Mouse (Mus musculus) limb, embryonic 14.5 days (tissue): ENCODE measurements around the gene Lix1l. TPM values are rescaled to one million over a fixed set of nuclear protein-coding genes. Genes with fewer than 3 reads are reported as not detected.

Source experiments
- ATAC-seq: fragments of 200-750 bp; cut with Nextera tagmentation; 2 replicates; pipeline ENCODE4 v1.8.0; 2017; ENCODE audit warnings: low read depth, moderate number of reproducible peaks, moderate TSS enrichment; ENCODE audit not compliant: low FRiP score
- DNase-seq: peaks from one replicate; pipeline ENCODE4 v3.0.0-alpha.2; 2015; ENCODE audit warnings: low spot score
- H3K27ac ChIP-seq: fragments of 300-500 bp; sonication (generic); replicated peaks from 2 replicates; pipeline ENCODE4 v1.5.1; 2014; ENCODE audit warnings: low read depth, mild to moderate bottlenecking, low read length, moderate library complexity, mixed read lengths
- H3K27me3 ChIP-seq: fragments of 300-500 bp; sonication (generic); 2 replicates; pipeline ENCODE4 v1.6.1; 2014; ENCODE audit warnings: low read length, mixed read lengths; ENCODE audit not compliant: control insufficient read depth, insufficient read depth
- H3K36me3 ChIP-seq: fragments of 300-500 bp; sonication (generic); 2 replicates; pipeline ENCODE4 v1.6.1; 2014; ENCODE audit warnings: mild to moderate bottlenecking, low read length, moderate library complexity, mixed read lengths; ENCODE audit not compliant: control insufficient read depth, insufficient read depth
- H3K4me1 ChIP-seq: fragments of 300-500 bp; sonication (generic); 2 replicates; pipeline ENCODE4 v1.6.1; 2014; ENCODE audit warnings: antibody characterized with exemption, low read length, mixed read lengths; ENCODE audit not compliant: control insufficient read depth, insufficient read depth
- H3K4me2 ChIP-seq: fragments of 300-500 bp; sonication (generic); replicated peaks from 2 replicates; pipeline ENCODE4 v1.6.1; 2014; ENCODE audit warnings: low read depth, mild to moderate bottlenecking, low read length, moderate library complexity; ENCODE audit not compliant: severe bottlenecking
- H3K4me3 ChIP-seq: fragments of 300-500 bp; sonication (generic); replicated peaks from 2 replicates; pipeline ENCODE4 v1.5.1; 2014; ENCODE audit warnings: low read length
- H3K9ac ChIP-seq: fragments of 300-500 bp; sonication (generic); 2 replicates; pipeline ENCODE4 v1.6.1; 2014; ENCODE audit warnings: mild to moderate bottlenecking, low read depth, low read length, moderate library complexity; ENCODE audit not compliant: severe bottlenecking
- H3K9me3 ChIP-seq: fragments of 300-500 bp; sonication (generic); 2 replicates; pipeline ENCODE4 v1.6.1; 2016; ENCODE audit warnings: low read length; ENCODE audit not compliant: control insufficient read depth
- POLR2A ChIP-seq: fragments of 200-500 bp; IDR thresholded peaks from 2 replicates; pipeline ENCODE4 v1.8.0; 2012; ENCODE audit warnings: inconsistent platforms, mild to moderate bottlenecking, moderate library complexity, borderline replicate concordance; ENCODE audit not compliant: insufficient read depth, insufficient read length; ENCODE audit errors: extremely low read depth
- WGBS: fragments of 180-500 bp; shearing (Covaris S2); extraction: QIAGEN DNeasy Blood & Tissue Kit; methylation state at CpG from one replicate; pipeline ENCODE4 v1.1.7; 2014; 5-methylcytosine and 5-hydroxymethylcytosine counted together
- polyA plus RNA-seq, 2 experiments: library from polyadenylated mRNA; depleted of rRNA in 1 of 2; stranded (reverse) in 1 of 2; unstranded in 1 of 2; fragments of >200 nt; fragmentation: Nextera tagmentation in 1 of 2; extraction: Ambion mirVana in 1 of 2; gene quantifications; 2 replicates each; pipeline versions ENCODE4 v1.2.1 to v1.2.3; 2012 to 2014

Lix1l gene
- polyA plus RNA-seq, 2 experiments = 8.9 to 84.2 TPM

DNA sequence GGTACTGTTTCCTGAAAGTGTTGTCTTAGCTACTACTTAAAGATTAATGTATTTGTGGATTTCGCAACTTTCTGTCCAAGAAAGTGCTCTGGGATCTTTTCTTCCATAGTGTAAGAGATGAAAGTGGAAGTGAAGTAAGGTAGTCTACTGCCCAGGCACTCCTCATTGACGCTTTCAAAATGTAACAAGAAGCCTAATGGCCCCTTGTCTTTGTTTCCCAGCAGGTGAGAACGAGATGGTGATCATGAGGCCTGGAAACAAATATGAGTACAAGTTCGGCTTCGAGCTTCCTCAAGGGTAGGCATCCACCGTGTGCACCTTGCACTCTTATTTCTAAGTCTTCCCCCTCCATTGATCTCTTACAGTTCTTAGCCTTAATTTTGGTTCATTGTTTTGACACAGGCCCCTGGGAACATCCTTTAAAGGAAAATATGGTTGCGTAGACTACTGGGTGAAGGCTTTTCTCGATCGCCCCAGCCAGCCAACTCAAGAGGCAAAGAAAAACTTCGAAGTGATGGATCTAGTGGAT, 42.2 kb upstream of the Lix1l start:
- Histone ChIP-seq H3K4me1 (peaks cover 39% of the 10 kb centered on the region), H3K27me3 (no peaks in the 10 kb centered on the region), H3K36me3 (peaks cover 25% of the 10 kb centered on the region), H3K4me2 (peak overlapping the region; percentile 79), H3K4me3 (peak overlapping the region; percentile 60), H3K9ac (peak overlapping the region; percentile 89), H3K27ac (peak overlapping the region; percentile 81), H3K9me3 (no peaks in the 10 kb centered on the region)
- ATAC-seq = no peak
- no peak for DNase-seq
- no peak for TF ChIP-seq POLR2A
- WGBS = 35% methylated on average over 10 of the region's 10 CpGs

DNA sequence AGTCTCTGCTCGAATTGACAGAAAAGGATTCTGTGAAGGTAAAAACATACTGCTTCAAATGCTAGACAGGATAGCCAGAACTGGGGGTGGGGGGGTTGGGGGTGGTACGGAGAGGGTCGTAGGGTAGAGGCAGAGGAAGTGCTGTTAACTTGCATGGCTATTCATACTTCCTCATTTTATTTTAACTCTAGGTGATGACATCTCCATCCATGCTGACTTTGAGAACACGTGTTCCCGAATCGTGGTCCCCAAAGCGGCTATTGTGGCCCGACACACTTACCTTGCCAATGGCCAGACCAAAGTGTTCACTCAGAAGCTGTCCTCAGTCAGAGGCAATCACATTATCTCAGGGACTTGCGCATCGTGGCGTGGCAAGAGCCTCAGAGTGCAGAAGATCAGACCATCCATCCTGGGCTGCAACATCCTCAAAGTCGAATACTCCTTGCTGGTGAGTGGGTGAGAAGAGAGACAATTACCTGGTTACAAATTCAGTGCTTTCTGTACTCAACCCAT, 41.5 kb upstream of the Lix1l start:
- no peak overlapping the region for H3K27ac ChIP-seq
- H3K9me3 ChIP-seq = no peaks in the 10 kb centered on the region
- H3K27me3 ChIP-seq = no peaks in the 10 kb centered on the region
- H3K4me3 ChIP-seq = peak overlapping the region; percentile 60
- H3K4me2 ChIP-seq = peak overlapping the region; percentile 79
- 78% methylated on average over 12 of the region's 12 CpGs for WGBS
- ATAC-seq = no peak
- DNase-seq = no peak
- peaks cover 45% of the 10 kb centered on the region for H3K4me1 ChIP-seq
- no peak for TF ChIP-seq POLR2A
- H3K9ac ChIP-seq = peak overlapping the region; percentile 89; the same call in 1 of the 2 replicates
- H3K36me3 ChIP-seq = peaks cover 25% of the 10 kb centered on the region

DNA sequence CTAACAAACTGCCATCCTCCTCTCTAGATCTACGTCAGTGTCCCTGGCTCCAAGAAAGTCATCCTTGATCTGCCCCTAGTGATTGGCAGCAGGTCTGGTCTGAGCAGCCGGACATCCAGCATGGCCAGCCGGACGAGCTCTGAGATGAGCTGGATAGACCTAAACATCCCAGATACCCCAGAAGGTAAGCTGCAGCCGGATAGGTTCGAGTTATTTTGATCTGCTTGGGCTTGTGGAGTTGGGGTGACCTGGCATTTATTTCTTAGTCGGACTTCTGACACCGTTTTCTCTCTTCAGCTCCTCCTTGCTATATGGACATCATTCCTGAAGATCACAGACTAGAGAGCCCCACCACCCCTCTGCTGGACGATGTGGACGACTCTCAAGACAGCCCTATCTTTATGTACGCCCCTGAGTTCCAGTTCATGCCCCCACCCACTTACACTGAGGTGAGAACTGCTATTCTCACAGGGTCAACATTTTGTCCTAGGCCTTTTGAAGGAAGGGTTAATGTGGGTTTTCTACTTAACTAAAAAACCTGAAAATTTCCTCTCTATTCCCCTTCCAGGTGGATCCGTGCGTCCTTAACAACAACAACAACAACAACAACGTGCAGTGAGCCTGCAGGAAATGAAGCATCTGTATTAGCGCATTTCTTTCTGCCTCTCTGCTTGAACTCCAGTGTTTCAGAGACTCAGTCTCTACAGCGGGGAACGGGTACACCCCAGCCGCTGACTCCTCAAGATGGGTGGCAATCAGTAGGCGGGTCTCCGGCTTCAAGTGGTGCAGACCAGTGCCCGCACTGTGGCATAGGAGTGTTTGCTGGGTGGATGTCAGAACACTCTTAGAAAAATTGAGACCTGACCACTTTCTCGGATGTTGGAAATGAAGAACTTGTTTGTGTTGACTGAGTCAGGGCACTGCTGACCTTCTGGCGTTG, 40.8 kb upstream of the Lix1l start:
- DNase-seq = no peak
- no peaks in the 10 kb centered on the region for H3K27me3 ChIP-seq
- peaks cover 44% of the 10 kb centered on the region for H3K4me1 ChIP-seq
- H3K9me3 ChIP-seq = no peaks in the 10 kb centered on the region
- no peak for TF ChIP-seq POLR2A
- peak overlapping the region; percentile 89 for H3K9ac ChIP-seq
- peaks cover 25% of the 10 kb centered on the region for H3K36me3 ChIP-seq
- H3K4me3 ChIP-seq = peak overlapping the region; percentile 60
- WGBS = 88% methylated on average over 23 of the region's 23 CpGs
- H3K4me2 ChIP-seq = peak overlapping the region; percentile 79
- no peak overlapping the region for H3K27ac ChIP-seq
- ATAC-seq = no peak

DNA sequence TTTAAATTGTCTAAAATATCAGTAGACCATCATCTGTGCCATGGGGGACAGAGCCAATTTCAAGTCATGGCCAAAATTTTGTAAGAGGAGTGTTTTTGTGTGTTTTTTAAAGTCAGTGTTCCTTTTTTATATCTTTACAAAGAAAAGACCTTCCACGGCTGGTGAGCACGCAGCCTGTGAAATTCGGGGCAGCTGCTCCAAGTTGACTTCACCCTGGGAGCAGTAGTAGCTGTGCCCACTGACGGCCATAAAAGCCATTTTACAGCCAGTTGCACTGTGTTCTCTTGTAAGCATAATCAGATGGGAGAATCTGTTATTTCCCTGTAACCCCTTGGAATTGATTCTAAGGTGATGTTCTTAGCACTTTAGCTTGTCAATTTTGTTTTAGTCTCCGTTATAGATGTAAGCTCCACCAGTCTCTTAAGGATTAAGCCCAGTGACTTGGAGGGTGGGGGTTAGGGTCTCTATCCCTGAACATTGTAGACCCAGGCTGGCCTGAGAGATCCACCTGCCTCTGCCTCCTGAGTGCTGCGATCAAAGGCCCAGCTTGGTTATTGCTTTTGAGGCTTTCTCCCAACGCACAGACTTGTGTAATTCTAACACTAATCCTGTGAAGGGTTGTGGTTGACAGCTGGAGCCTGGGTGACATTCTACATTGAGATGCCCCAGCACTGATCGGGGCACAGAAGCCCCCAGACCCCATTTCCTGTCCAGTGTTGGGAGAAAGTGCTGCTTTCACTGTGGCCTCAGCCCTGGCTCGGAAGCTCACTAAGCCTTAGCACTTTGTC, 39.9 kb upstream of the Lix1l start:
- no peak for TF ChIP-seq POLR2A
- Histone ChIP-seq H3K27me3 (no peaks in the 10 kb centered on the region), H3K4me1 (peaks cover 37% of the 10 kb centered on the region), H3K9ac (no peak overlapping the region), H3K36me3 (peaks cover 25% of the 10 kb centered on the region), H3K4me2 (peak overlapping the region; percentile 79), H3K27ac (0 out of 2 replicates have a peak overlapping the region, but pooled peaks have one; percentile 38), H3K9me3 (no peaks in the 10 kb centered on the region), H3K4me3 (peak overlapping the region; percentile 60)
- 75% methylated on average over 9 of the region's 9 CpGs for WGBS
- no peak for DNase-seq
- ATAC-seq = no peak
